Mouse (Mus musculus) CH12.LX (cell line): ENCODE measurements around the gene Chrne. TPM values are rescaled to one million over a fixed set of nuclear protein-coding genes. Genes with fewer than 3 reads are reported as not detected.

Experiments
- DNase-seq: peaks from one replicate; pipeline ENCODE4 v3.0.0-alpha.2; 2013; ENCODE audit errors: extremely low read depth
- H3K27ac ChIP-seq: 2 replicates; pipeline ENCODE4 v1.5.1; 2012; ENCODE audit warnings: low read depth, mild to moderate bottlenecking, control low read depth, moderate library complexity; ENCODE audit not compliant: insufficient read depth
- H3K27me3 ChIP-seq: replicated peaks from 2 replicates; pipeline ENCODE3; 2012; ENCODE audit warnings: inconsistent platforms
- H3K36me3 ChIP-seq, 2 experiments: replicated peaks in 1 of 2; 2 replicates each; pipeline versions ENCODE3 to v1.6.1; 2012; ENCODE audit warnings: inconsistent platforms in 1 of 2, low read length in 1 of 2, mild to moderate bottlenecking in 1 of 2, mixed read lengths in 1 of 2, moderate library complexity in 1 of 2; ENCODE audit not compliant: control insufficient read depth in 1 of 2, insufficient read depth in 1 of 2
- H3K4me1 ChIP-seq, 2 experiments: 2 replicates each; pipeline ENCODE4 v1.6.1; 2012; ENCODE audit warnings: inconsistent platforms in 1 of 2, moderate library complexity in 1 of 2; ENCODE audit not compliant: insufficient read depth in 2 of 2, control insufficient read depth in 1 of 2
- H3K4me2 ChIP-seq: 2 replicates; pipeline ENCODE4 v1.6.1; 2012; ENCODE audit warnings: low read depth, mild to moderate bottlenecking, control low read depth; ENCODE audit not compliant: poor library complexity, insufficient read depth, severe bottlenecking
- H3K4me3 ChIP-seq, 3 experiments: fragments of 150-350 bp in 1 of 3; sonication (generic) in 1 of 3; replicated peaks in 1 of 3; 2 replicates each; pipeline versions ENCODE3 to v1.5.1; 2011 to 2012; ENCODE audit warnings: low read depth in 2 of 3, low read length in 2 of 3, mild to moderate bottlenecking in 2 of 3, moderate library complexity in 2 of 3, control low read depth in 1 of 3, improper control_type of control experiment in 1 of 3, inconsistent platforms in 1 of 3, mixed read lengths in 1 of 3; ENCODE audit not compliant: poor library complexity in 1 of 3
- H3K79me2 ChIP-seq: replicated peaks from 2 replicates; pipeline ENCODE4 v1.6.1; 2012; ENCODE audit warnings: mild to moderate bottlenecking, moderate library complexity; ENCODE audit not compliant: control insufficient read depth, poor library complexity, insufficient read depth, severe bottlenecking; ENCODE audit errors: extremely low read depth
- H3K9ac ChIP-seq: 2 replicates; pipeline ENCODE4 v1.6.1; 2012; ENCODE audit warnings: low read depth, mild to moderate bottlenecking, control low read depth, moderate library complexity; ENCODE audit not compliant: insufficient read depth
- H3K9me3 ChIP-seq: replicated peaks from 2 replicates; pipeline ENCODE3; 2012; ENCODE audit warnings: low read length, inconsistent platforms, mixed read lengths
- BHLHE40 ChIP-seq: IDR thresholded peaks from 2 replicates; pipeline ENCODE4 v1.6.1; 2011; ENCODE audit warnings: mild to moderate bottlenecking, low read depth, low read length, improper control_type of control experiment
- E2F4 ChIP-seq: IDR thresholded peaks from 2 replicates; pipeline ENCODE4 v1.6.1; 2011; ENCODE audit warnings: low read depth, low read length, improper control_type of control experiment; ENCODE audit not compliant: insufficient replicate concordance
- ELF1 ChIP-seq: IDR thresholded peaks from 2 replicates; pipeline ENCODE4 v1.6.1; 2014; ENCODE audit warnings: low read depth, mild to moderate bottlenecking, inconsistent platforms, low read length, improper control_type of control experiment
- EP300 ChIP-seq: IDR thresholded peaks from 2 replicates; pipeline ENCODE4 v1.6.1; 2011; ENCODE audit warnings: low read length, improper control_type of control experiment
- GABPA ChIP-seq: IDR thresholded peaks from 2 replicates; pipeline ENCODE4 v1.6.1; 2012; ENCODE audit warnings: low read depth, low read length, improper control_type of control experiment, inconsistent platforms; ENCODE audit not compliant: insufficient replicate concordance
- IRF4 ChIP-seq: IDR thresholded peaks from 2 replicates; pipeline ENCODE4 v1.6.1; 2014; ENCODE audit warnings: low read depth, mild to moderate bottlenecking, inconsistent platforms, low read length, improper control_type of control experiment
- JUND ChIP-seq: conservative IDR thresholded peaks from 2 replicates; pipeline ENCODE4 v1.6.1; 2011; ENCODE audit warnings: low read depth, low read length, improper control_type of control experiment
- MAFK ChIP-seq: IDR thresholded peaks from 2 replicates; pipeline ENCODE4 v1.6.1; 2011; ENCODE audit warnings: low read length, improper control_type of control experiment; ENCODE audit not compliant: insufficient replicate concordance
- MAX ChIP-seq: IDR thresholded peaks from 2 replicates; pipeline ENCODE4 v1.6.1; 2011; ENCODE audit warnings: low read length, improper control_type of control experiment
- MYC ChIP-seq: IDR thresholded peaks from 2 replicates; pipeline ENCODE4 v1.6.1; 2011; ENCODE audit warnings: low read depth, mild to moderate bottlenecking, improper control_type of control experiment, low read length
- NELFE ChIP-seq: IDR thresholded peaks from 2 replicates; pipeline ENCODE4 v1.6.1; 2011; ENCODE audit warnings: low read depth, low read length, improper control_type of control experiment
- RCOR1 ChIP-seq: conservative IDR thresholded peaks from 2 replicates; pipeline ENCODE4 v1.6.1; 2012; ENCODE audit warnings: low read depth, mild to moderate bottlenecking, inconsistent platforms, low read length, improper control_type of control experiment
- SMC3 ChIP-seq: IDR thresholded peaks from 2 replicates; pipeline ENCODE4 v1.6.1; 2011; ENCODE audit warnings: low read depth, low read length, improper control_type of control experiment
- UBTF ChIP-seq: IDR thresholded peaks from 2 replicates; pipeline ENCODE4 v1.6.1; 2012; ENCODE audit warnings: low read depth, mild to moderate bottlenecking, inconsistent platforms, low read length, improper control_type of control experiment, moderate library complexity
- USF1 ChIP-seq: IDR thresholded peaks from 2 replicates; pipeline ENCODE4 v1.6.1; 2014; ENCODE audit warnings: low read depth, mild to moderate bottlenecking, inconsistent platforms, low read length, improper control_type of control experiment
- dilution Hi-C: fragments of 300-500 bp; cut with MboI; formaldehyde crosslinking; loops from 2 replicates; pipeline ENCODE4 v1.14.3; 2020; ENCODE audit warnings: low sequenced_read_pairs; ENCODE audit not compliant: extremely low pct_unique_long_range_greater_than_20kb, extremely low pct_ligation_motif_present
- in situ Hi-C: fragments of 300-500 bp; cut with MboI; formaldehyde crosslinking; loops from 3 replicates; pipeline ENCODE4 v1.14.3; 2019; ENCODE audit warnings: low sequenced_read_pairs, low pct_ligation_motif_present, low pct_unique_long_range_greater_than_20kb, mixed read lengths
- polyA plus RNA-seq: library from polyadenylated mRNA; unstranded; fragments of >175 nt; gene quantifications from 2 replicates; pipeline ENCODE4 v1.2.1, GENCODE M21; 2012; ENCODE audit warnings: low read depth; ENCODE audit not compliant: insufficient read length
- total RNA-seq, 2 experiments: library from RNA; depleted of rRNA; stranded (reverse); fragments of 300-350 nt in 1 of 2; fragments of >200 nt in 1 of 2; gene quantifications; 2 replicates each; pipeline ENCODE4 v1.2.3; 2012 to 2014

The Chrne gene
- total and polyA plus RNA-seq, 3 experiments = not detected

- H3K27me3 ChIP-seq = no peaks in the 10 kb centered on the region
- 0 out of 2 replicates have a peak overlapping the region, but pooled peaks have one; percentile 1 for H3K27ac ChIP-seq
- no peak overlapping the region for H3K4me3 ChIP-seq
- H3K36me3 ChIP-seq = peaks cover 26 to 55% of the 10 kb centered on the region in 2 experiments
- H3K79me2 ChIP-seq = 0 out of 2 replicates have a peak, but pooled peaks cover 3% of the 10 kb centered on the region
- TF ChIP-seq RCOR1 = no peak
- TF ChIP-seq IRF4 = no peak
- peak; percentile 66; the same call in 1 of the 2 replicates for TF ChIP-seq MAX
- no peak for TF ChIP-seq MAFK
- TF ChIP-seq BHLHE40 = peak; percentile 65
- TF ChIP-seq MYC = no peak
- TF ChIP-seq E2F4 = no peak
- 0 out of 2 replicates have a peak, but pooled peaks have one; percentile 14 for TF ChIP-seq EP300
- TF ChIP-seq JUND = no peak
- no peak for TF ChIP-seq USF1
- TF ChIP-seq SMC3 = no peak
- no peak for TF ChIP-seq ELF1
- no peak for TF ChIP-seq GABPA
- peaks cover 40 to 95% of the 10 kb centered on the region in 2 experiments for H3K4me1 ChIP-seq
- H3K9ac ChIP-seq = no peak overlapping the region
- no peaks in the 10 kb centered on the region for H3K9me3 ChIP-seq
- dilution Hi-C loops (no loop called here), in situ Hi-C loops (no loop called here)
- no peak overlapping the region for H3K4me2 ChIP-seq
- DNase-seq = no peak
These were observed 21.7 kb downstream of the Chrne start for GRCm38 (mm10) chr11:70597301-70597700.

GRCm38 (mm10) chr11:70596094-70596493 is 22.9 kb downstream of the Chrne start:
- Histone ChIP-seq H3K9ac (peak overlapping the region; percentile 3), H3K4me3 (no peak overlapping the region), H3K9me3 (no peaks in the 10 kb centered on the region), H3K27me3 (no peaks in the 10 kb centered on the region), H3K27ac (peak overlapping the region; percentile 71), H3K4me1 (peaks cover 44 to 96% of the 10 kb centered on the region in 2 experiments), H3K79me2 (0 out of 2 replicates have a peak, but pooled peaks cover 3% of the 10 kb centered on the region), H3K36me3 (peaks cover 17 to 45% of the 10 kb centered on the region in 2 experiments), H3K4me2 (peak overlapping the region; percentile 53; the same call in 1 of the 2 replicates)
- dilution Hi-C loops (no loop called here), in situ Hi-C loops (no loop called here)
- TF ChIP-seq MAFK (no peak), UBTF (0 out of 2 replicates have a peak, but pooled peaks have one; percentile 3), NELFE (no peak)
- no peak for DNase-seq
